Mouse (Mus musculus): ENCODE results near the gene Grm5.
A peak's percentile ranks its signal among the peaks of the same experiment; 100 is the strongest.

Grm5 gene

GRCm38 (mm10) chr7:87846082-87846481 is 262.1 kb downstream of the Grm5 start:
- no peak for DNase-seq (ENCODE audit: low read depth, low spot score)

- no peak for DNase-seq (ENCODE audit: low read depth, low spot score)
Measured at GRCm38 (mm10) chr7:87925956-87926355, 342.0 kb downstream of the Grm5 start.

- no peak for DNase-seq (ENCODE audit: low read depth, low spot score)
Measured at GRCm38 (mm10) chr7:87937415-87937814, 353.4 kb downstream of the Grm5 start.

- no peak for DNase-seq (ENCODE audit: low read depth, low spot score)
Measured at GRCm38 (mm10) chr7:87938265-87938664, 354.3 kb downstream of the Grm5 start.

- DNase-seq (ENCODE audit: low read depth, low spot score) = no peak
Measured at GRCm38 (mm10) chr7:87950205-87950604, 366.2 kb downstream of the Grm5 start.

GRCm38 (mm10) chr7:87973216-87973615 is 389.2 kb downstream of the Grm5 start:
- no peak for DNase-seq (ENCODE audit: low read depth, low spot score)

- no peak for DNase-seq (ENCODE audit: low read depth, low spot score)
Measured at GRCm38 (mm10) chr7:87975041-87975440, 391.1 kb downstream of the Grm5 start.

GRCm38 (mm10) chr7:87983494-87983893 is 399.5 kb downstream of the Grm5 start:
- no peak for DNase-seq (ENCODE audit: low read depth, low spot score)

- DNase-seq (ENCODE audit: low read depth, low spot score) = no peak
Measured at GRCm38 (mm10) chr7:88014451-88014850, 430.5 kb downstream of the Grm5 start.

- DNase-seq (ENCODE audit: low read depth, low spot score) = no peak
Measured at GRCm38 (mm10) chr7:88027411-88028132, 443.6 kb downstream of the Grm5 start.

GRCm38 (mm10) chr7:88047366-88047765 is 463.4 kb downstream of the Grm5 start:
- peak; percentile 7 for DNase-seq (ENCODE audit: low read depth, low spot score)

GRCm38 (mm10) chr7:88054224-88054938 is 470.4 kb downstream of the Grm5 start:
- no peak for DNase-seq (ENCODE audit: low read depth, low spot score)

- no peak for DNase-seq (ENCODE audit: low read depth, low spot score)
Measured at GRCm38 (mm10) chr7:88056438-88056837, 472.5 kb downstream of the Grm5 start.

- no peak for DNase-seq (ENCODE audit: low read depth, low spot score)
Measured at GRCm38 (mm10) chr7:88091115-88091514, 507.1 kb downstream of the Grm5 start.

- no peak for DNase-seq (ENCODE audit: low read depth, low spot score)
Measured at GRCm38 (mm10) chr7:88096536-88097107, 512.7 kb downstream of the Grm5 start.

GRCm38 (mm10) chr7:88097715-88098114 is 513.7 kb downstream of the Grm5 start:
- DNase-seq (ENCODE audit: low read depth, low spot score) = peak; percentile 14

- DNase-seq (ENCODE audit: low read depth, low spot score) = no peak
Measured at GRCm38 (mm10) chr7:88116724-88117409, 532.9 kb downstream of the Grm5 start.

GRCm38 (mm10) chr7:88128080-88128848 is 544.3 kb downstream of the Grm5 start:
- DNase-seq (ENCODE audit: low read depth, low spot score) = no peak

GRCm38 (mm10) chr7:88129536-88130487 is 545.8 kb downstream of the Grm5 start:
- DNase-seq (ENCODE audit: low read depth, low spot score) = peak; percentile 38

GRCm38 (mm10) chr7:88130488-88130849 is 546.5 kb downstream of the Grm5 start:
- no peak for DNase-seq (ENCODE audit: low read depth, low spot score)
